Mouse (Mus musculus) retina, postnatal 7 days (tissue): ENCODE results near the gene Hc.
A peak's percentile ranks its signal among the peaks of the same experiment; 100 is the strongest.

Experiments
- DNase-seq: peaks from one replicate; pipeline ENCODE4 v3.0.0-alpha.2; 2012; ENCODE audit warnings: low read depth, low spot score

Hc gene

DNA sequence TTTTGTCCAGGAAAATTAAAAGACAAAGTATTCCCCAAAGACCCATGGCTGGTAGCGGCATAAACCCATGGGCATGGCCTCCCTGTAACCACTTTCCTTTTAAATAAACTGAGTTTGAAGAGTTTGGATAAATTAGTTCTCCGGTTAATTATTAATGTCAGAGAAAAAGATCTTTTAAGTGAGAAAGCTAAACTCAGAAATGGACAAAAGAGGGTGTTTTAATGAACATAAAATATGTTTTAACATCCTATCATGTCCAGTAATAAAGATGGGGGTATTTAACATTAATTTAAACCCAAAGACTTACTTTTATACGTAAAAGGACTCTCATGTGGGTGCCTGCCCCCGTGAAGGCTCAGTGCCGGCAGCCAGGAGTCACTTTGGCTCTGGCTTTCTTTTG is at the start of gene Hc:
Hc (minus strand) TSS at position 101 of the 400 bp plus-strand sequence.
- no peak for DNase-seq

DNA sequence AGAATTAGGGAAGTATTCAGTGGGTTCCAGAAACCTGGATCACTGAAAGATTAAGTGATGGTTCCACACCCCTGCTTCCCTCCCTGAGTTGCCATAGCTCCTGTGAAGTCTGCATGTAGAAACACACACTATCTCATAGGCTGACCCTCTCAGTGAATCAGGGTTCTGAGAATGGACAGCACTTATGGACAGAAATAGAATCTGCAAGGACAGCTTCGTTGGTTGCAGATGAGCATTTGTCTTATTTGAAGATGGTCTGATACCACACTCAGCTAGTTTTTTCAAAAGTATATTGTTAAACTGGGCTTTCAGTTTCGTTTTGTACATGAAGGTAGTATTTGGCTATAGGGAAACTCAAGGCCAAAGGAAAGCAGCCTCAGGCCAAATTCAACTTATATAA is 49.3 kb upstream of the Hc start:
- DNase-seq, result no peak

DNA sequence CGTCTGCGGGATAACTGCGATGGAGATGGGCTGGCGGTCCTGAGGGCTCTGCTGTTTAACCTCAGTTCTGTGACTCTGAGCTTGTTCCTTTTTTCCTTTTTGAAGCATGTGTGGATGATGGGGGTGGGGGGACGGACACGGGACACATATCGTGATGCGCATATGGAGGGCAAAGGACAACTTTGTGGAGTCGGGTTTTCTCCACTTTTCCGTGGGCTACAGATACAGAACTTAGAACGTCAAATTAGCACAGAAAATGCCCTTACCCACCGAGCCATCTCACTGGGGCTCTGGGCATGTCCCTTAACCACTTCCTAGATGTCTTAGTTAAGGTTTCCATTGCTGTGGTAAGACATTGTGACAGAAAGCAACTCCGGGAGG is 48.7 kb upstream of the Hc start:
- DNase-seq, result no peak

DNA sequence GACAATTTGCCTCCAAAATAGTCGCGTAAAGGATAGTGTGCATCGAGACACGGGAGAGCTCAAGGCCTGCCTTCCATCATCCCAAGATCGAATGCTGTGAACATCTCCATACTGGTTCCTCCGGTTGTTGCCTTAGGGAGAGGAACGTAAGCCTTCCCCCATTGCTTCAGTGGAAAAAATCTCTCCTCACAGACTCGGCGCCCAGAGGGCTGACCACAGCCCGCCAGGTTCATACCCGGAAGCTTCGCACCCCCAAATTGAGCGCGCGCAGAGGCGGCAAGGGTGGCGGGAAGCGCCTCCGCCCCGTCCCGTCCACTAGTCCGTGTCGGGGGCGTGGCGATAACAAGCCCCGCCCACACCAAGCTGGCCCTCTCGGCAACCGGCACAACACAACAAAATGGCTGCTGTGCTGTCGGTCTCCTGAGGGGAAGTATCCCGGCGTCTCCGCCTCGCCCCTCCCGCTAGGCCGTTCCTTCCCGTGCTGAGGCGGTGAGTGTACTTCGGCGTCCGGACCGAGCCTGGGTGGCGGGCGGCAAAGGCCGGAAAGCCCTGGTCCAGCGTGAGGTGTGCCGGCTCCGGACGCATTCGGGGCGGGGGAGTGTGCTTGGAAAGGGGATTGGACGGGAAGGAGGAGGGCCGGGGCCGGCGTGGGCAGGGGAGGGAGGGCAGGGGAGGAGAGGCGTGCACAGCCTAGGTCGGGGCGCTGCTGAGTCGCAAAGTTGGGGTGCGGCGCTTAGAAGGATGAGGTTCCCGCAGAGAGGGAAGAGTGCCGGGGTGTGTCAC is 48.1 kb upstream of the Hc start, which contains the start of gene Cntrl:
Cntrl (plus strand) TSS at position 352 of the 783 bp plus-strand sequence.
- DNase-seq, result peak; percentile 81

DNA sequence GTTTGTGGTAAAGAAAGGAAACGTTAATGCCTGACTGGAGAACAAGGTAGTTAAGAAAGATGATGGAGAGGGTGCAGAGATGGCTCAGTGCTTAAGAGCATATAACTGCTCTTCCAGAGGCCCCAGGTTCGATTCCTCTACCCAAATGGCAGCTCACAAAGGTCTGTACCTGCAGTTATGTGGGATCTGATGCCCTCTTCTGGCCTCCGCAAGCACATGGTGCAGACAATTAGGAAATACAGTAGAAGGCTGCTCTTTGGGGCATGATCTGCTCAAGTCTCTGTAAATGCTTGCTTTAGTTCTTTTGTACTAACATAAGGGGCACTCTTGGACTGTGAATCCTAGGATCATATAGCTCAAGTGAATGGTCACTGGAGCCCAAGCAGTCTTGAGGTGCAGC is 47.5 kb upstream of the Hc start:
- no peak for DNase-seq

DNA sequence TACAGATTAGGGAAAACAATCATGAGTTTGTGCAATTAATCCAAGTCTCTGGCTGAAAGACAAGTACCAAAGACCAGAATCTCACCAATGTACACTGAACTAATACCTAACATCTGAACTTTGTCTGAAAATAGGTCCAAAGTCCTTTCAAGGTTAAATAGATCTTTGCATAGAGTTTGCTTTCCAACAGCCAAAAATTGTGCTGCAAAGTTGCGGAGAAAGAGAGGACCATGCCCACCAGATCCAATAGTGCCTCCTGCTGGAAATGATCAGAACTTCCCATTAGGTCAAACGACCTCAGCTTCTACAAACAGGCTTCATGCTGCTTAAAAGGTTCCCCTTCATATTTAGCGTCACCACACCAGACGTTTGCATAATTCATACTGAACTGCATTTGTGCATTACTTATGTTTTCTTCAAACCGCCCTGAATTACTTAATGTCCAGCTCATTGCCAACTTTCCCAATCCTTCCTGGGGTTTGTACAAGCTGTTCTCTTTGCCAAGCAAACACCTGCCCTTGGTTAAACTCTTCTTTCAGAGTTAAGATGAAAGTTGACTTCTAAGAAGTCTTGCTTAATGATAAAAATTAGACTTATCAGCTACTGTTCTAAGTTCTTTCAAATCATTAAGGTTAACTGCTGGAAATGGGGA is 46.9 kb upstream of the Hc start:
- DNase-seq, result no peak

DNA sequence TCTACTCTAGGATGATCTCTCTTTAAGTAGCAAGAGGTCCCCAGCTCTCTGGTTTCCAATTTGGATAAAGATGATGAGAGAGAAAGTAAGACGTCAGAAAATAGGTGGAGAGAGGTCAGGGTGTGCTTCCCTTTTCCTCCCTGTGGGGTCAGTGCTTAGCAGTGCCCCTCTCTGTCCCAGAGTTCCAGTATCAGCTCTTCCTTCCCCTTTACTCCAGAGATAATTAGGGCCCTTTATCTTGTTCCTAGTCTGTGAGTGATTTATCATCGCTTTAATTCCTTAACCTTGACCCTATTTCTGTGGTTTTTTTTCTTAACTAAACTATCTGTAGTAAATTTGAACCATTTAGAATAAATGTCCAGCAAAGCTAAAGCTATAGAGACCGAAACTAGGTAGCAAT is 43.6 kb upstream of the Hc start:
- DNase-seq, result no peak

DNA sequence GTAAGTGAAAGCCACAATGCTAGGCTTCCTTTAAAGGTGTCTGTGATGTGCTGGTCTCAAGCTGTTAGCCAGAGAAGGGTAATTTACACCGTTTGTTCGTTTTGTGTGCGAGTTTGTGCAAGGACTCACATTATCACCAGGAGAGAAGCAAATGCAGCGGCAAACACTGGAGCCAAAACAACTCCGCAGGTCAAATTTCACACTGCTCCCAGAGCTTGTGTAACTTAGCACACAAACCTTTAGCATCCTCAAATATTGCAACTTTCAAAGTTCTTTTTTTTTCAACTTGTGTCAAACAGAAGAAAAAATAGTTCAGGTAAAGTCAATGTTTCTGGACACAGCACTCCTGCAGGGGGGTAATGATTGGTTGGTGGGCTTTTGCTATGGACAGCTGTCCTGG is 42.3 kb upstream of the Hc start:
- no peak for DNase-seq

DNA sequence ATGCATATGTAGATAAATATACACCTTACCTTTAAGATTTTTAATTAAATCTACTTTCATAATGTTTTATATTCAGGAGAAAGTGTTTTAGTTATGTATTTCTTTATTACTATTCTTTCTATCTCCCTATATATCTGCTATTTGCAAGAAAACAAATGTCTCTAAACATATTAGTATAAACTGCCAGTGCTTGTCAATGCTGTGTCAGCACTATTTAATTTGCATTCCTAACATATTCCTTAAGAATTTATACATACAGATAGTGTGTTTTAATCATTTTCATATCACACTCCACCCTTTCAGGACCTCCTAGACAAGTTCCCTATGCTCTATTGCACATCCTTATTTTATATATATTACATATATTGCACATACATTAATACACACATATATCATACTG is 41.5 kb upstream of the Hc start:
- DNase-seq, result no peak

DNA sequence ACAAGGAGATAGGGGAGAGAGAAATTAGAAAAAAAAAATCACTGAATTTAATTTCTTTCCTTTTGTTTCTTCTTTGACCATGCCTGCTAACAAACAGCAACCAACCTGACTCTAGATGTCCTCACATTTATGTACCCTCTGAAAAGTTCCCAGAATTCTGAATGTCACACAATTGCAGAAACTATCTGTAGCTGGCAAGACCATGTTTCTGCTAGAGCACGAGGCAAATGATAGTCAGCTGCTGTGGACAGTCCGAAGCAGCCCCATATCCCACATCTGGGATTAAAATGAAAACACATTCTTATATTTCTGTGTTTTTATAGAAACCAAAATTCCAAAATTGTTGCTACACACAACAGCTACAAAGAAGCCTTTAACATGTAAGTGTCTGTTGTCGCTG is 40.2 kb upstream of the Hc start, which contains the start of gene AI182371:
AI182371 (minus strand) TSS at position 101 of the 400 bp plus-strand sequence.
- DNase-seq, result no peak

DNA sequence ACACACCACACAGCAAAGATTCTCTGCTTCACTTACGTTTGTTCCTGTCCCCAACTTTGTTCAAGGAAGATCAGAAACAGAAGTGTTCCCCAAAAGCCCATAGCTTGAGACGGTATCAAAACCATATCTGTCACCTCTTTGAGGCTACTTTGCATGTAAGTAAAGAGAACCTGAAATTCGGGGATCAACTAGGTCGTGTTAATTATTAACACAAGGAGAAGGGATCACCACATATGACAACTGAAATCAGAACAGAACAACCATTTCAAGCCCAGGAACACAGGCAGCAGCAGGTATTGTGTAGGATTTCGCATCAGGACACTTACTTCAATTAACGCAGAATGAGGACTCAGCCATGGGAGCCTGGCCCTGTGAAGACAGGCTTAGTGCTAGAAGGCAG is 39.3 kb upstream of the Hc start:
- DNase-seq, result no peak

DNA sequence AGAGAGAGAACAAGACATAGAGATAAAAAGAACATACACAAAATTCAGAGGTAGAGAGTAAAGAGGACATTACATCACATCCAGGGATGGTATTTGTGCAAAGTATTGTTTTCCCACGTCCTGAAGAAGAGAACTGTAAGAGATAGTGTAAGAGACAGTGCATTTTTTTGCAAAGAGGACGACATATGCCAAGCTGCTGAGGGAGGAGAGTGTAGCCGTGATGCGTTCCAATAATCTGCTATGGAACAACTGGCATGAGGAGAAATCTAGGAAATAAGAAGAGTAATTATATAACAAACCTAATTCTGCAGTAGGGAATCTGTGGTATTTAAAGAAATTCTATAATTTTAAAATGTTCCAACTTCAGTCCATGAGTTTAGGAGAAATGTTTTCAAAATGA is 26.2 kb upstream of the Hc start:
- no peak for DNase-seq

DNA sequence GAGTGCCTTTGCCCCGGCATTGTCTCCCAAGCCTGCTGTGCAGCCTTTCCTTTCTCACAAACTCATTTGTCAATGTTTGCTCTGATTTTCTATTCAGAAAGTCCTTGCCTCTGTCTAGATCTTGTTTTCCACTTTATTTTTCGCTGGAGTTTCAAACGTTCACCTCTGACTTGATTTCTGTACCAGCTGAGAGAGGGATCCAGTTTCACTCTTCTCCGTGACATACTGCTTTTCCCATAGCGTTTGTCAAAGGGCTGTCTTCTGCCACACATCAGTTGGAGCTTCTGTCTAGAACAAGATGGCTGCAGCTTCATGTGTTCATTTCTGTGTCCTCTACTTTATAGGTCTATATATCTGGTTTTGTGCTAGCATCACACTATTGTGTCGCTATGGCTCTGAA is 17.9 kb upstream of the Hc start:
- no peak for DNase-seq

DNA sequence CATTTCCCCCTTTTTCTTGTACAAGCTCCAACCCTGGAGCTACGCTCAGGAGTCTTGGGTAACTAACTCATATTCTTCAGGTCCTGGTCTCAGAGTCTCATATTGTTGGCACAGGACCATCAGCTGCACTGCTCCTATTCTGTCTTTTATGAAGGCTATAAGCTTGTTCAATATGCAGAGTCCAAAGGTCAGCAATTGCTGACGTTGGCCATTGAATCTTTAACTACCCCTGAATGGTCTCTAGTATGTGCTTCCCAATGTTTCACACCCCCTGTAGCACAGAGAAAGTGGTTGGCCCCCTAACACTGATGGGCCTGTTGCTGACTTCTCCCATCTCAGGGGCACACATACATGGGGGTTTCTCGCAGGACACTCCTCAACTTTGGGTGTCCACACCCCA is 13.1 kb upstream of the Hc start:
- DNase-seq, result no peak

DNA sequence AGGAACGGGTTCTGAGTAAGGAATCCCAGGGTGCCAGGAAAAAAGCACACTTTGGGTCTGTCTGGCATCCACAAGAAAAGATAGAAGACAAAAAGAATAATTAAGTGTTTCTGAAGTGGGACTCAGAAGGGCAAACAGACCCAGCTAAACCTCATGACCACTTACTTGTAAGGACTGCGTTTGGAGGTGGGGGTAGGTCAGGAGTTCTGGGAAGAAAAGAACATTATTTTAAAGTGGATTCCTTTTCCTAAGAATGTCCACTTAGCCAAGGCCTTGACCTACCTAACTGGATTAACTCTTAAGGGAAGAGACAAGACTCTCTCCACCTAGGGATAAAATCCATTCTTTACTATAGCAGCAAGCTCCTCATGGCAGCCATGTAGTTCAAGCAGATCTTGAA is 11.3 kb upstream of the Hc start:
- no peak for DNase-seq

DNA sequence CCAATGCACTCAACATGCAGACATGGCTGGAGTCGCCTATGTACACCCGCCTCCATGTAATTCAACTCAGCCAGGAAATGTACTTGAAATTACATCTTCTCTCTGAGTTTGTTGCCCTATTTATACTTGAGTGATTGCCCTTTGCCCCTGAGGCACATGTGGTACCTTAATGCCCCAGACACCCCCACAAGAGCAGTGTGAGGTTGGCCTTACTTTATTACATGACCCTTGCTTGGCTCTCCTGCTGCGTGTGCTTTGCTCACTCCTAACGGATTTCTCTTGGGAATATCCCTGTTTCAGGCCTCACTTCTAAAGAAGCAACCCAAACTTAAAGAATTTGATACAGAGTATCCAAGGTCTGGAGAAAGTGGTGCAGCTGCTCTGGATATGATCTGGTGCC is 9.0 kb upstream of the Hc start:
- no peak for DNase-seq

DNA sequence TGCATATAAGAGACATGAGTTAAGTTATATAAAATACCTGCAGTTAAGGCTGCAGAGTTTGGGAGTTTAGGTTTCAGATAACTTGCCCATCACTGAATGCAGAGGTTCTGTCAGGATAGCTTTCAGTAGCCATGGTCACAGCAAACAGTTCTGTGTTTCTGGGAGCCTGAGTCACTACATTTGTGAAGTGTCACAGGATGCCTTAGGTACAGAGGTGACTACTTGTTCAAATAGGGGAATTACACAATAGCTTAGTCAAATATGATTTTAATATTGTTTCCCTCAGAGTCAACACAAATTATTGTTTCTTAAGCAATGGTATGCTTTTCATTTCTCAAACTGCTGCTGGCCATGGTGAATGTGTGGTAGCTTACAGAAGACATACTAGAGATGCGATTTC is 7.9 kb upstream of the Hc start:
- DNase-seq, result no peak

DNA sequence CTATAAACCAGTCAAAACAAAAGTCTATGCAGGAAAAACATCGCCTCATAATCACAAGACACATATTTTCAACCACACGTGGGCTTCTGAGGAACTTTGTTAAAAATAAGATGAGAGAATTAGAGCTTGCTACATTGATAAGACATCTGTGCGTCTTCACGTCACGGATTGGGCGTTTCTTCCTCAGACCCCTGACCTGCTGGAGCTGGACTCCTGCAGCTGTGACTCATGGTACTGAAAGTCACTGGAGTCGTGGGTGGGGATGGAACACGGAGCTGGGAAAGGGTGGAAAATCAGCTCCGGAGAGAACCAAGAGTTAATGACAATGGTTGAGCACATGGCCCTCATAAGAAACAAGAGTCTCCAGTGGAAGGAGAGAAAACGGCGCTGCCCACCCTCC is 5.9 kb upstream of the Hc start:
- DNase-seq, result no peak

DNA sequence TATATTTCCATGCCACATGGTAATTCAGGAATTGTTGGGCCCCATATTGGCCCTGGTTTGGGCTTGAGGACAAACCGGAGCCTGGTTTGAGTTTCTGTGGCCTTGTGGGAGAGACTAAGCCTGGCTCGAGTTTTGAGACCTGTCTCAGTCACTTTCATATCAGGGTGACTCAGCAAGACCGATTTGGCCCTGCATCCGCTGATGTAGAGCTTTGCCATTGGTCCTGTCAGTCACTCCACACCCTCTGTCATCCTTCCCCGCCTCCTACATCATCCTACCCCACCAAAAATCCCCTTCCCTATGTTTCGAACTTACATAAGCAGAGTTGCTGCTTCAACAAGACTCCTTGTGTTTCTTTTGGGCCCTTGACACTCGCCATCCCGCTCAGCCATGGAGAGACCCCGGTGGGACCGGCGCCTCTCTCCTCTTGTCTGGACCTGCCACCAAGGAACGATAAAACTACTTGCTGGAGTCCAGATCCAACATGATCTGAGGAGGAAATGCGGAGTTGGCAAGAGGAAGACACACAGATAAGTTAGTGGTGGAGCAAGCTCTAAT is 5.4 kb upstream of the Hc start:
- no peak for DNase-seq

DNA sequence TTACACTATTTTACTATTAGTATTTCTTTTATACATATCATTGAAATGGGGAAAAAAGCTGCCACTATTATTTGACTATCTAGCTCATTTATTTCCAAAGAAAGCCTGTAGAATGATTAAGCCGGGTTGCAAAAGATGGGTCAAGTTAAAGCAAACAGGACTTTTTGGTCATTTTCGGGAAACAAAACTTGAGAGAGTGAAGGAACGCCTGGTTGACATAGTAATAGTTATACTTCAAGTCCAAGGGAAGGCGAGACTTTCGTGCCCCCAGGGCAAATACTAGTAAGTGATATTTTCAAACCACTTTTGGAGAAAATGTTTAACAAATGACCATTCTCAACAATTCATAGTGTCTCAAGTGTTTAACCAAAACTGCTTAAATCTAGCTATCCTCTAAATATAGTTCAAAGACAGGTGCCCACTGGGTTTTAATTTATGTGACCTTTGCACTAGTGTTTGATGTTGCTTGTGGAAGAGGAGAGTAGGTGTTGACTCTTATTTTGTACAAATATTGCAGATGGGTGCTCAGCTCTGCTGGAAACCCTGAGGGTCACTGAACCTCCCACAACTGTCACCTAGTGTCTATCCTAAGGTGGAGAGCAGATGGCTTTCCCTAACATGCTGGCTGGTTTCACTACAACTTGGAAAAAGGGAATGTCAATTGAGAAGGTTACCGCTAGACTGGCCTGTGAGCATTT is 2.2 kb upstream of the Hc start:
- no peak for DNase-seq

DNA sequence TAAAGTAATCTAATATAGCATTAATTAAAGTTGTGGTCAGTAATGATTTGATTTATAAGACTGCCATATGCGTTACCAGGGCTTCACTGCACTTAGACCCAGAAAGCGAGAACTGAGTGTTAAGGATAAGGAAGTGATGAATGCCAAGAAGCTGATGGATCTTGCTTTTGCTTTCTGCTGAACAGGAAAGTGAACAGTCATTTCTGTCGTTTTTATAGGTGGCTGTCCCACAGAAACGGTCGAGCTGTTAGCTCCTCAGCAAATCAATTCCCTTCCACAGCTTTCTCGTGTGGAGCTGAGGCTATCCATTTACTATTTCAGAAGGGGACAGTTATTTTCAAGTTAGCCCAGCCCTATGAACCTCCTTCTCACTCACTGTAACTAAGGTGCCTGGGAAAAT is 341 bp downstream of the Hc start:
- no peak for DNase-seq

DNA sequence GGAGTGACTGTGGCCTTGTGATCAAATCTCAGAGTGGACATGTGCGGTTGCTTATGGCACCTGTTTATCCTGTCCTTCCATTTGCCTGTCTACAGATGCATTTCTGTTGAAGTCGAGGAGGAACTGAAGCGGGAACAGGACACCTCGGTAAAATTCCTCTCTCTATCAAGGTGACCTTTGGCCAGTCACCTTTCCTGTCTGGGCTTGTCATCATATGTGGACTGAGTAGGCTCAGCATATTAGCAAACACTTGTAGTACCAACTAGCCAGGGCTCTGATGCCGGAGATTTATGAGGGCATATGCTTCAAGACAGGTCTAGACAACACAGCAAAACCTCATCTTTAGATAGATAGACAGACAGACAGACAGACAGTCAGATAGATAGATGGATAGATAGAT is 982 bp downstream of the Hc start:
- DNase-seq, result no peak

DNA sequence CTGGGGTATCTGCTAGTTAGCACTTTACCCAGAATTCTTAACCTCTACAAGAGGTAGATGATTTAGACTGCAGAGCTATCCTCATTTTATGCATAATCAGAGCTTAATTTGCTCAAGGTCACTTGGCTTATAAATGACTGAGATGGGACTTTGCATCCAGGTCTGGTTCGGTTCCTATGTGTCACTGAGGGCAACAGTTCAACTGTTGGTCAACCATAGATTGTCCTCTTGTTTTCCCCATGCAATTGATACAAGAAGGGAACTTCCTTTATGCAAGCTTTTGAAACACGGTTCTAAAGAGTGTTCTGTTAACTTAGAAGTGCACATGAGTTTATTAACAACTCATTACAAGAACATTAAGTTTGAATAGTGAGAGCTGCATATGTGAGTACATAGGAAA is 2.9 kb downstream of the Hc start:
- DNase-seq, result no peak
